Mouse (Mus musculus): ENCODE data around the gene Mocs1.

Mocs1 gene

DNA sequence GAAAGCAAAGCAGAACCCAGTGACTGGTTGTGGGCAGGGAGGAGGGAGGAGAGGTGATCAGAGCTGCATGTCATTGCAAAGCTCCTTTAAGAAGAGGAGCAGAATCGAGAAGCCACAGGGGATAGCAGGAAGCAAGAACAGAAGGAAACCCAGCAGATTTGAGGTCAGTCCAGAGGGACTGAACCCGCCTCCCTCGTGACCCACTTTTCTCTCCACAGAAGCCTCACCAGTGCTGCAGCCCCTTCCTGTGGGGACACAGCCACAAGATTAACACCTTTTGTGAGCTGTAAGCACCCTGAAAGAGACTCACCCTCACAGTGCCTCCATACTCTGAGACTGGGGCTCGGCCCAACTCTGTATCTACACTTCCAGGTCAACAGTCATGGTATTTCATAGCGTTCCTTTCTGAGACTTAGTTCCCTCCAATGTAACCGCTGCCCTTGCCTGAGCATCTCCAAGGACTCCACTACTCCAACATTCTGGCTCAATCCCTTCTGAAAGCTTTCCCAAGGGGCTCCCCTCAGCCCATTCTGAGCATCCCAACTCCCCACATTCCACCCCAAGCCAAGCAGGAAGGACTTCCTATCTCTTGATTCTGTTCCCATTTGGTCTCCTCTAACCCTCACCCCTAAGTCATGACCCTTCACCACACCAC lies 75.2 kb downstream of the Mocs1 start:
- Histone ChIP-seq H3K9me3 (ENCODE audit: low read length) (peaks cover 9% of the 10 kb centered on the region; the same call in 1 of the 2 replicates), H3K27me3 (ENCODE audit: insufficient read depth, low read length) (peaks cover 23% of the 10 kb centered on the region), H3K4me1 (replicated peaks; ENCODE audit: low read depth, low read length) (peaks cover 14% of the 10 kb centered on the region), H3K4me3 (replicated peaks; ENCODE audit: low read length) (no peak overlapping the region), H3K36me3 (ENCODE audit: insufficient read depth, low read length) (no peaks in the 10 kb centered on the region)
- no peak for TF ChIP-seq NANOG (IDR thresholded peaks at IDR 0.05; ENCODE audit: borderline replicate concordance, low read length)
- no peak for TF ChIP-seq POU5F1 (IDR thresholded peaks at IDR 0.05; ENCODE audit: borderline replicate concordance, low read length)
- TF ChIP-seq CTCF (conservative IDR thresholded peaks at IDR 0.05; ENCODE audit: low read length): no peak
